Mouse (Mus musculus) WW6 (cell line): ENCODE measurements around the gene Kit.

Experiments used
- DNase-seq: peaks from one replicate; pipeline ENCODE4 v3.0.0-alpha.2; 2013; ENCODE audit warnings: low read depth, low spot score

The Kit gene

GRCm38 (mm10) chr5:75589552-75590346, 15.0 kb downstream of the Kit start:
- no peak for DNase-seq

GRCm38 (mm10) chr5:75590961-75591360, 16.2 kb downstream of the Kit start:
- no peak for DNase-seq

GRCm38 (mm10) chr5:75591567-75591966, 16.9 kb downstream of the Kit start:
- DNase-seq: no peak

- DNase-seq: no peak
Measured at GRCm38 (mm10) chr5:75595319-75595718, 20.6 kb downstream of the Kit start.

GRCm38 (mm10) chr5:75596211-75596610, 21.5 kb downstream of the Kit start:
- DNase-seq: no peak

- DNase-seq: no peak
Measured at GRCm38 (mm10) chr5:75597316-75597715, 22.6 kb downstream of the Kit start.

GRCm38 (mm10) chr5:75598491-75598890, 23.8 kb downstream of the Kit start:
- no peak for DNase-seq

- no peak for DNase-seq
Measured at GRCm38 (mm10) chr5:75599991-75600390, 25.3 kb downstream of the Kit start.

- DNase-seq: no peak
Measured at GRCm38 (mm10) chr5:75604238-75604637, 29.5 kb downstream of the Kit start.

- DNase-seq: no peak
Measured at GRCm38 (mm10) chr5:75606898-75607297, 32.2 kb downstream of the Kit start.

- no peak for DNase-seq
Measured at GRCm38 (mm10) chr5:75607971-75608370, 33.3 kb downstream of the Kit start.

- DNase-seq: no peak
Measured at GRCm38 (mm10) chr5:75612380-75612779, 37.7 kb downstream of the Kit start.

- no peak for DNase-seq
Measured at GRCm38 (mm10) chr5:75612926-75613325, 38.2 kb downstream of the Kit start.

GRCm38 (mm10) chr5:75615000-75615571, 40.4 kb downstream of the Kit start:
- no peak for DNase-seq

- DNase-seq: no peak
Measured at GRCm38 (mm10) chr5:75615624-75616023, 40.9 kb downstream of the Kit start.

GRCm38 (mm10) chr5:75622401-75622800, 47.7 kb downstream of the Kit start:
- no peak for DNase-seq

- DNase-seq: no peak
Measured at GRCm38 (mm10) chr5:75623007-75623406, 48.3 kb downstream of the Kit start.

GRCm38 (mm10) chr5:75623520-75623919, 48.8 kb downstream of the Kit start:
- DNase-seq: no peak

GRCm38 (mm10) chr5:75623993-75624706, 49.4 kb downstream of the Kit start:
- DNase-seq: no peak

GRCm38 (mm10) chr5:75625059-75625458, 50.3 kb downstream of the Kit start:
- DNase-seq: no peak

- peak; percentile 33 for DNase-seq
Measured at GRCm38 (mm10) chr5:75626284-75626683, 51.6 kb downstream of the Kit start.

- DNase-seq: no peak
Measured at GRCm38 (mm10) chr5:75626703-75627102, 52.0 kb downstream of the Kit start.

GRCm38 (mm10) chr5:75632257-75632656, 57.5 kb downstream of the Kit start:
- no peak for DNase-seq
